Mouse (Mus musculus) thymus, adult 2 months (tissue): ENCODE results near the gene Tcp11l1. TPM values are rescaled to one million over a fixed set of nuclear protein-coding genes. Genes with fewer than 3 reads are reported as not detected.

Experiments
- DNase-seq: peaks from one replicate; pipeline ENCODE4 v3.0.0; 2021
- H3K27ac ChIP-seq: fragments of 200-500 bp; 2 replicates; pipeline ENCODE4 v1.5.1; 2012; ENCODE audit warnings: low read length, control low read depth; ENCODE audit not compliant: control insufficient read depth, insufficient read depth
- H3K27me3 ChIP-seq: fragments of 200-500 bp; 2 replicates; pipeline ENCODE4 v1.6.1; 2012; ENCODE audit warnings: mild to moderate bottlenecking, low read length, moderate library complexity, mixed read lengths; ENCODE audit not compliant: control insufficient read depth, insufficient read depth
- H3K36me3 ChIP-seq: fragments of 200-500 bp; 2 replicates; pipeline ENCODE4 v1.6.1; 2012; ENCODE audit warnings: mild to moderate bottlenecking, low read length, moderate library complexity; ENCODE audit not compliant: control insufficient read depth, insufficient read depth
- H3K4me1 ChIP-seq: fragments of 200-500 bp; replicated peaks from 2 replicates; pipeline ENCODE4 v1.6.1; 2012; ENCODE audit warnings: low read length; ENCODE audit not compliant: control insufficient read depth, insufficient read depth
- H3K4me3 ChIP-seq: fragments of 200-500 bp; 2 replicates; pipeline ENCODE4 v1.5.1; 2012; ENCODE audit warnings: mild to moderate bottlenecking, low read length, control low read depth, moderate library complexity; ENCODE audit not compliant: control insufficient read depth, insufficient read depth
- CTCF ChIP-seq: fragments of 200-500 bp; IDR thresholded peaks from 2 replicates; pipeline ENCODE4 v1.5.1; 2012; ENCODE audit warnings: mild to moderate bottlenecking, control low read depth, low read length, moderate library complexity, borderline replicate concordance; ENCODE audit not compliant: control insufficient read depth, poor library complexity, insufficient read depth; ENCODE audit errors: extremely low read depth
- POLR2A ChIP-seq: fragments of 200-500 bp; IDR thresholded peaks from 2 replicates; pipeline ENCODE4 v1.6.1; 2012; ENCODE audit warnings: mild to moderate bottlenecking, low read length, control low read depth, moderate library complexity; ENCODE audit not compliant: control insufficient read depth, poor library complexity, insufficient read depth; ENCODE audit errors: extremely low read depth
- WGBS: fragments of 180-500 bp; shearing (Covaris S2); methylation state at CpG from one replicate; pipeline ENCODE4 v1.1.7; 2018; 5-methylcytosine and 5-hydroxymethylcytosine counted together
- polyA plus RNA-seq: library from polyadenylated mRNA; depleted of rRNA; stranded (reverse); fragments of >200 nt; gene quantifications from 2 replicates; pipeline ENCODE4 v1.2.3, GENCODE M21; 2012

The Tcp11l1 gene
- polyA plus RNA-seq, 1 experiment = 2.0 TPM

GRCm38 (mm10) chr2:104684771-104685170 is 27.2 kb downstream of the Tcp11l1 start:
- Histone ChIP-seq H3K36me3 (no peaks in the 10 kb centered on the region), H3K27ac (no peak overlapping the region), H3K4me1 (no peaks in the 10 kb centered on the region; the same call in 1 of the 2 replicates), H3K27me3 (no peaks in the 10 kb centered on the region), H3K4me3 (no peak overlapping the region)
- 80% methylated on average over 4 of the region's 4 CpGs for WGBS
- DNase-seq = no peak
- TF ChIP-seq POLR2A = no peak
- TF ChIP-seq CTCF = no peak

GRCm38 (mm10) chr2:104677326-104677725 is 34.6 kb downstream of the Tcp11l1 start:
- Histone ChIP-seq H3K4me3 (no peak overlapping the region), H3K36me3 (no peaks in the 10 kb centered on the region), H3K27ac (no peak overlapping the region), H3K27me3 (no peaks in the 10 kb centered on the region), H3K4me1 (no peaks in the 10 kb centered on the region)
- 89% methylated on average over 3 of the region's 3 CpGs for WGBS
- no peak for TF ChIP-seq CTCF
- DNase-seq = no peak

- Histone ChIP-seq H3K27ac (no peak overlapping the region), H3K36me3 (no peaks in the 10 kb centered on the region), H3K4me1 (no peaks in the 10 kb centered on the region), H3K27me3 (no peaks in the 10 kb centered on the region), H3K4me3 (no peak overlapping the region)
- TF ChIP-seq POLR2A (no peak), CTCF (no peak)
- DNase-seq = no peak
These were observed 40.2 kb downstream of the Tcp11l1 start for GRCm38 (mm10) chr2:104671724-104672123.

- DNase-seq = no peak
- Histone ChIP-seq H3K27ac (no peak overlapping the region), H3K4me3 (no peak overlapping the region), H3K27me3 (no peaks in the 10 kb centered on the region), H3K4me1 (no peaks in the 10 kb centered on the region), H3K36me3 (peaks cover 12% of the 10 kb centered on the region)
- no peak for TF ChIP-seq POLR2A
- no peak for TF ChIP-seq CTCF
- 95% methylated on average over 6 of the region's 6 CpGs for WGBS
These were observed 42.7 kb downstream of the Tcp11l1 start for GRCm38 (mm10) chr2:104669122-104669804.

- H3K4me3 ChIP-seq = no peak overlapping the region
- TF ChIP-seq CTCF (no peak), POLR2A (no peak)
- 98% methylated on average over 8 of the region's 8 CpGs for WGBS
- H3K4me1 ChIP-seq = no peaks in the 10 kb centered on the region
- H3K27ac ChIP-seq = no peak overlapping the region
- DNase-seq = no peak
- no peaks in the 10 kb centered on the region for H3K27me3 ChIP-seq
- peaks cover 48% of the 10 kb centered on the region for H3K36me3 ChIP-seq
These were observed 48.4 kb downstream of the Tcp11l1 start for GRCm38 (mm10) chr2:104663372-104664100.

- WGBS = 95% methylated on average over 1 of the region's 1 CpGs
- no peaks in the 10 kb centered on the region for H3K4me1 ChIP-seq
- peaks cover 58% of the 10 kb centered on the region for H3K36me3 ChIP-seq
- H3K4me3 ChIP-seq = no peak overlapping the region
- no peaks in the 10 kb centered on the region for H3K27me3 ChIP-seq
- no peak overlapping the region for H3K27ac ChIP-seq
- DNase-seq = no peak
- TF ChIP-seq POLR2A = no peak
- TF ChIP-seq CTCF = no peak
These were observed 53.3 kb downstream of the Tcp11l1 start for GRCm38 (mm10) chr2:104658659-104659058.
